Mouse (Mus musculus) embryo, embryonic 10.5 days (tissue): ENCODE data around the gene Atp2b2.
A peak's percentile ranks its signal among the peaks of the same experiment; 100 is the strongest.

ENCODE experiments used
- DNase-seq: peaks from one replicate; pipeline ENCODE4 v3.0.0-alpha.2; 2015; ENCODE audit warnings: low spot score

Gene Atp2b2

GRCm38 (mm10) chr6:113890023-113890857 lies 152.2 kb downstream of the Atp2b2 start:
- DNase-seq: no peak

GRCm38 (mm10) chr6:113889180-113889579 lies 153.2 kb downstream of the Atp2b2 start:
- DNase-seq: no peak

GRCm38 (mm10) chr6:113886886-113887285 lies 155.5 kb downstream of the Atp2b2 start:
- DNase-seq: no peak

- DNase-seq: no peak
Observed at GRCm38 (mm10) chr6:113884806-113885205, 157.6 kb downstream of the Atp2b2 start.

- DNase-seq: no peak
Observed at GRCm38 (mm10) chr6:113883225-113883624, 159.2 kb downstream of the Atp2b2 start.

GRCm38 (mm10) chr6:113882396-113882795 lies 160.0 kb downstream of the Atp2b2 start:
- no peak for DNase-seq

- DNase-seq: peak; percentile 78
Observed at GRCm38 (mm10) chr6:113881561-113882243, 160.7 kb downstream of the Atp2b2 start.

- no peak for DNase-seq
Observed at GRCm38 (mm10) chr6:113879366-113879765, 163.0 kb downstream of the Atp2b2 start.

- DNase-seq: no peak
Observed at GRCm38 (mm10) chr6:113878510-113879128, 163.8 kb downstream of the Atp2b2 start.

GRCm38 (mm10) chr6:113876585-113876984 lies 165.8 kb downstream of the Atp2b2 start:
- no peak for DNase-seq

GRCm38 (mm10) chr6:113875201-113875600 lies 167.2 kb downstream of the Atp2b2 start:
- no peak for DNase-seq

- no peak for DNase-seq
Observed at GRCm38 (mm10) chr6:113872654-113873053, 169.8 kb downstream of the Atp2b2 start.

- DNase-seq: no peak
Observed at GRCm38 (mm10) chr6:113870775-113871174, 171.6 kb downstream of the Atp2b2 start.

GRCm38 (mm10) chr6:113868552-113868951 lies 173.9 kb downstream of the Atp2b2 start:
- DNase-seq: no peak

GRCm38 (mm10) chr6:113865699-113866098 lies 176.7 kb downstream of the Atp2b2 start:
- no peak for DNase-seq

- DNase-seq: no peak
Observed at GRCm38 (mm10) chr6:113864812-113865211, 177.6 kb downstream of the Atp2b2 start.

- no peak for DNase-seq
Observed at GRCm38 (mm10) chr6:113862955-113863354, 179.5 kb downstream of the Atp2b2 start.

GRCm38 (mm10) chr6:113861938-113862337 lies 180.5 kb downstream of the Atp2b2 start:
- DNase-seq: no peak

- DNase-seq: no peak
Observed at GRCm38 (mm10) chr6:113861375-113861770, 181.0 kb downstream of the Atp2b2 start.

- no peak for DNase-seq
Observed at GRCm38 (mm10) chr6:113860735-113861374, 181.6 kb downstream of the Atp2b2 start.

- no peak for DNase-seq
Observed at GRCm38 (mm10) chr6:113860023-113860734, 182.2 kb downstream of the Atp2b2 start.

GRCm38 (mm10) chr6:113858317-113858716 lies 184.1 kb downstream of the Atp2b2 start:
- no peak for DNase-seq
